8 mouse cellular contexts compared by ENCODE assay signal in the genomic region with DNA sequence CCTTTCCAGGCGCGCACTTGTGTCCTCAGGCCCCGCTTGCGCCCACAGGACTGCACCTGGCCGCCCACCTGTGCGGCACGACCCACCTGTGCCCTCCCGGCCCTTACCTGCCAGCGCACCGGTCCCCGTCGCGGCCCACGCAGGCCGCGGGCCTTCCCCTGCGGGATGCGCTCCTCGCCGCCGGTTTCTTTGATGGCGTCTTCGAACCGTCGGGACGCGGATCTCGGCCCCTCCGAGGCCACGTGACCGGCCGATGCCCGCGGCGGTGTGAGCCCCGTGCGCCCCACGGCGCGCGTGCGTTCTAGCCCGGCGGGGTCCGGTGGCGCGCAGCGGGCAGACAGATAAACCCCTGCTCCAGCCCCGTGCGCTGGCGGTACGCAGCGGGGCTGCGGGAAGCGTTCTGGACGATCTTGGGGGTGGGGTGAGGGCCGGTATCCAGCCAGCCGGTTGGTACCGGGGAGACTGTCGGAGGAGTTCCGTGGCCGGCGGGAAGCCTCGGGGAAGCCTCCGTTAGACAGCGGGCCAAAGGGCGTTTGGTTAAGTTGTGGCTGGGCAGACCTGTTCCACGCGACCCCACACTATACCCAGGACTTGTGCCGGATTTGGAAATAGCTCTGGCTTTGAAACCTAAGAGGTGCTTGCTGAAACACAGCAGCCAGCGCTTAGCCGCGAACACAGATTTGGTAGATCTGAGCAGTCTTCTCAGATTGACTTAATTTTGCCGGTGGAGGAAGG. TPM values are rescaled to one million over a fixed set of nuclear protein-coding genes. Genes with fewer than 3 reads are reported as not detected.
DNase-seq lines count a peak whose midpoint lies in the region; ATAC-seq and TF ChIP-seq lines count a peak whose summit lies in the region.

A gene (minus strand): TSS at position 647 of the 735 bp plus-strand sequence.

- peak within 1 kb of the TSS; percentile 97 for H3K9ac ChIP-seq in hindbrain, postnatal 0 days (replicated peaks; ENCODE audit: low read length)
- peak within 1 kb of the TSS; percentile 97 for H3K9ac ChIP-seq in midbrain, embryonic 12.5 days (replicated peaks)

- peak; percentile 25 for ATAC-seq in hindbrain, postnatal 0 days
- ATAC-seq in midbrain, embryonic 12.5 days (ENCODE audit: low FRiP score, low read depth) = peak; percentile 27

- WGBS in spleen, adult 2 months = 3% methylated on average over 74 of the region's 74 CpGs
- WGBS in hindbrain, postnatal 0 days = under 1% methylated on average over 71 of the region's 74 CpGs
- WGBS in midbrain, embryonic 12.5 days = under 1% methylated on average over 74 of the region's 74 CpGs

- H3K4me2 ChIP-seq in hindbrain, postnatal 0 days (ENCODE audit: low read depth, low read length) = peak within 1 kb of the TSS; percentile 87
- H3K4me2 ChIP-seq in midbrain, embryonic 12.5 days (replicated peaks) = peak within 1 kb of the TSS; percentile 97

- no peaks in the 10 kb centered on the region for H3K9me3 ChIP-seq in hindbrain, postnatal 0 days (ENCODE audit: low read length)
- H3K9me3 ChIP-seq in midbrain, embryonic 12.5 days = no peaks in the 10 kb centered on the region

- no peak for TF ChIP-seq POLR2A in spleen, adult 2 months (IDR thresholded peaks at IDR 0.05; ENCODE audit: low read depth, low read length)

- no peak within 1 kb of the TSS for H3K27ac ChIP-seq in spleen, adult 2 months (ENCODE audit: insufficient read depth, low read length)
- H3K27ac ChIP-seq in gastrocnemius, adult 2 months = peak within 1 kb of the TSS; percentile 89
- peak within 1 kb of the TSS; percentile 98 for H3K27ac ChIP-seq in hindbrain, postnatal 0 days
- peak within 1 kb of the TSS; percentile 98 for H3K27ac ChIP-seq in midbrain, embryonic 12.5 days (replicated peaks)

- H3K4me3 ChIP-seq in spleen, adult 2 months (ENCODE audit: extremely low read depth, insufficient read depth, insufficient read length) = peak within 1 kb of the TSS; percentile 54
- peak within 1 kb of the TSS; percentile 96 for H3K4me3 ChIP-seq in gastrocnemius, adult 2 months
- peak within 1 kb of the TSS; percentile 95 for H3K4me3 ChIP-seq in hindbrain, postnatal 0 days (ENCODE audit: low read length)
- peak within 1 kb of the TSS; percentile 97 for H3K4me3 ChIP-seq in midbrain, embryonic 12.5 days

- DNase-seq in spleen, adult 2 months (ENCODE audit: low read depth in 1 of 2, low spot score in 2 of 2) = no peak
- no peak for DNase-seq in spleen, adult 12 weeks (ENCODE audit: low spot score)
- DNase-seq in cerebellum, postnatal 10 days = peak; percentile 64 to 72
- DNase-seq in gastrocnemius, adult 2 months = peak; percentile 68
- peak; percentile 72 for DNase-seq in hindbrain, postnatal 0 days (ENCODE audit: low spot score)
- DNase-seq in left cerebral cortex, postnatal 25 days (ENCODE audit: low spot score in 2 of 2) = peak; percentile 53 to 60
- peak; percentile 67 for DNase-seq in testis, postnatal 10 days (ENCODE audit: low spot score)

- H3K36me3 ChIP-seq in spleen, adult 2 months (ENCODE audit: control insufficient read depth, insufficient read depth, low read length) = no peaks in the 10 kb centered on the region
- no peaks in the 10 kb centered on the region for H3K36me3 ChIP-seq in hindbrain, postnatal 0 days (ENCODE audit: insufficient read depth, low read length)
- no peaks in the 10 kb centered on the region for H3K36me3 ChIP-seq in midbrain, embryonic 12.5 days

- intact Hi-C loops in gastrocnemius, adult 2 months (cut with DNase I) = loop anchor here (5.0 kb wide), 1 partner anchor 66 kb away; no protein-coding TSS in a partner anchor
- intact Hi-C loops in left cerebral cortex, postnatal 25 days (cut with DNase I) = loop anchor here (5.0 kb wide), 1 partner anchor 84 kb away; no protein-coding TSS in a partner anchor

- TF ChIP-seq CTCF in spleen, adult 2 months (IDR thresholded peaks at IDR 0.05; ENCODE audit: extremely low read depth, insufficient read depth, insufficient read length, insufficient replicate concordance) = no peak
- no peak for TF ChIP-seq CTCF in gastrocnemius, adult 2 months (IDR thresholded peaks at IDR 0.05)
- no peak for TF ChIP-seq CTCF in hindbrain, postnatal 0 days (IDR thresholded peaks at IDR 0.05; ENCODE audit: low read depth)

- peaks cover 22% of the 10 kb centered on the region for H3K27me3 ChIP-seq in spleen, adult 2 months (ENCODE audit: control insufficient read depth, insufficient read depth, low read length)
- H3K27me3 ChIP-seq in hindbrain, postnatal 0 days (ENCODE audit: insufficient read depth, low read length) = no peaks in the 10 kb centered on the region
- H3K27me3 ChIP-seq in midbrain, embryonic 12.5 days = no peaks in the 10 kb centered on the region

- H3K4me1 ChIP-seq in spleen, adult 2 months (ENCODE audit: control insufficient read depth, insufficient read depth, insufficient read length) = peaks cover 10% of the 10 kb centered on the region
- H3K4me1 ChIP-seq in hindbrain, postnatal 0 days (ENCODE audit: insufficient read depth, low read length) = no peaks in the 10 kb centered on the region
- peaks cover 27% of the 10 kb centered on the region for H3K4me1 ChIP-seq in midbrain, embryonic 12.5 days

RNA-seq across cellular contexts. Expression of the gene that starts here (rescaled TPM):
- 0.36 and 0.60 TPM in 2 replicates for polyA plus RNA-seq in spleen, adult 2 months (2012; rRNA removed)
- 1 to 10 TPM; 1.7 TPM for total RNA-seq in gastrocnemius, adult 2 months (2021)
- 18.7 and 21.3 TPM in 2 replicates for total RNA-seq in hindbrain, postnatal 0 days (2014; rRNA removed)
- 9.8 and 11.1 TPM in 2 replicates for polyA plus RNA-seq in hindbrain, postnatal 0 days (2015; fragmentation: Nextera tagmentation; extraction: Ambion mirVana)
- 10 to 100 TPM; 22.8 to 23.2 TPM for total RNA-seq in left cerebral cortex, postnatal 25 days (2021)
- 12.8 and 16.6 TPM in 2 replicates for polyA plus RNA-seq in midbrain, embryonic 12.5 days (2016; fragmentation: Nextera tagmentation; extraction: Ambion mirVana)

Comparison
In these comparisons a context has a peak if more than half of its experiments do, and no peak if none do; other contexts are left out.
1. DNase-seq: peak in cerebellum, postnatal 10 days (2 of 2), gastrocnemius, adult 2 months (single experiment), hindbrain, postnatal 0 days (single experiment), left cerebral cortex, postnatal 25 days (2 of 2) and testis, postnatal 10 days (single experiment); none in spleen, adult 2 months (0 of 2) and spleen, adult 12 weeks (single experiment).
2. Peak in every context shown above with its lines, with median percentiles within 50 percentile points of each other: H3K4me3 ChIP-seq.